Mouse (Mus musculus): Measurements from ENCODE around the gene Tfe3.
"Not testable (repeated sequence)": the region's sequence is repeated elsewhere in the genome, so short reads cannot be mapped to it uniquely, and the experiment has no call there.

Tfe3 gene

GRCm38 (mm10) chrX:7753627-7754026 is 8.7 kb upstream of the Tfe3 start:
- DNase-seq (ENCODE audit: low spot score): not testable (repeated sequence)

DNA sequence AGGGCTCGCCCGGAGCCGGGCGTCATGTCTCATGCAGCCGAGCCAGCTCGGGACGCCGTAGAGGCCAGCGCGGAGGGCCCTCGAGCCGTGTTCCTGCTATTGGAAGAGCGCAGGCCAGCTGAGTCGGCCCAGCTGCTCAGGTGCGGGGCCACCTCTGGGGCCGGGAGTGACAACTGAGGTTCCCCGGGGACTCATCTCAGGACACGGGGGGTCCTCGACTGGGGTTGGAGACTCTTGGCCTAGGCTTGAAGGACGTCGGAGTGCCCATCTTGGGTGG is 499 bp downstream of the Tfe3 start:
- no peak for DNase-seq (ENCODE audit: low spot score)

DNA sequence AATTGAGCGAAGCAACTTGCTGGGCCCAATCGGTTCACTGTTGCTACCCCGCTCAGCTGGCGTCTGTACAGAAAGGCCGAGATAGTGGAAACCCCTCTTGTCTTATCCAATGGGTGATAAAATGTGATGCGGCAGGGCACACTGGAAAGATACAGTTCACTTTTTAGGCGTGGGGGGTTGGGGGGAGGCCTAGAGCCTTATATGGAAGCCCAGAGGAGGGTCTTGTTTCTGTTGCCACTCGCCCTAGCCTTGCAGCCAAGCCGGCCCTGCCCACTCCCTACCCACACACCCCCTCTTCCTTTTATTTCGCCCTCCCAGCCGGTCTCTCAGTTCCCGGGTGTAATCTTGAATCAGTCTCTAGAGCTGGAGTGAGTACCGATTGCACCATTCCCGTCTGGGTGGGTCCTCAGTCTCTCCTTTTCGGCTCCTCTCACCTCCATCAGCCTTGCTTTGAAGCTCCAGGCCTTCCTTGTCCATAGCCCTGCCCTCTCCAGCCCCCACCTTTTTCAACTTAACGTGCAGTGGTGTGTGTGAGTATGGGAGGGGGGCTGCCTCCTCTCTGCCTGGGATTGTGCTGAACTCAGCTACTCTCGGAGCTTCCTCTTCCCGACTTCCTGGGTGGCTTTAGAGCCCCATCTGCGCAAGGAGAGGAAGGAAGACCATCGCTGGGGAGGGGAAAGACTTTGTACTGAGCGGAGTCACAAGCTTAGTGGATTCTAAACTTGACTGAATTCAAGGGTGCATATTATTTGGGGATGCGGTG is 1.5 kb downstream of the Tfe3 start:
- peak; percentile 15 for DNase-seq (ENCODE audit: low spot score)

DNA sequence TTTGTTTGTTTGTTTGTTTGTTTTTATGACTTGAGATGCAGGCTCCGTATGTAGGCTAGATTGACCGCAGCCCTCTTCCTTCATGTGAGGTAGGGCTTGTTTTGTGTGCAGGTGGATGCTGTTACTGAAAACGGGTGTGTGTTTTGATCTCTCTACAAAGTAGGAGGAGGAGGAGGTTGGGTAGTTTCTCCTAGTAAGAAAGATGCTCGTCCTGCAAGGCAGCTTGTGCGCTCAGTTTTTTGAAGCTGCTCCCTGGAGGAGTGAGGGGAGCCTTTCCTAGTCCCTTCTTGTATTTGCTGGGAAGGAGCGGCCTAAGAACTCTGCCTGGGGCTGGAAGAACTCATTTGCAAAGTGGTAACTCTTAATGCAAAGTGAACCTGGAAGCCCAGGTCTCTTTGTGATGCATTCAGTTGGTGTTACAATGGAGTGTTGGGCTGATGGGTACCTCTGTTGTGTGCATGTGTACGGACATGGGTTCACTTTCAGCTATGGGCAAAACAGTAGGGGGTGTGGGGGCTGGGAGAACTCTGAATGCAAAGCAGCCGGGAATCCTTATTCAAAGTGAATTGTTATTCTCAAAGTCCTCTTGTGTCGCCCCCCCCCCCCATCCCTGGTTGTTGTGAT is 2.4 kb downstream of the Tfe3 start:
- DNase-seq (ENCODE audit: low spot score): no peak

DNA sequence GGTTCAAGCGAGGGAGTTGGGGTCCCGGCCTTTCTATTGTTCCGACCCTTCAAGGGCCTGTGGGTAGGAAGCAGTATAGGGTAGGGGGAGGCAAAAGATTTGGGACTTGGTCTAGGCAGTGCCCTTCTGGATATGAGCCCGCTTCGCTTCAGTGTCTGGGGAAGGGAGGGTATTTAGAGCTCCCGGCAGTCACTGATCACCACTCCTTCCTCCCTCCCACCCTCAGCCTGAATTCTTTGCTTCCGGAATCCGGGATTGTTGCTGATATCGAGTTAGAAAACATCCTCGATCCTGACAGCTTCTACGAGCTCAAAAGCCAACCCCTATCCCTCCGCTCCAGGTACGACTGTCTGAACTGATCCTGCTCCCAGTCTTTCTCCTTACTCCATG is 2.9 kb downstream of the Tfe3 start:
- DNase-seq (ENCODE audit: low spot score): no peak

GRCm38 (mm10) chrX:7765764-7766163 is 3.4 kb downstream of the Tfe3 start:
- peak; percentile 46 for DNase-seq (ENCODE audit: low spot score)

GRCm38 (mm10) chrX:7769302-7770017 is 7.1 kb downstream of the Tfe3 start:
- no peak for DNase-seq (ENCODE audit: low spot score)

DNA sequence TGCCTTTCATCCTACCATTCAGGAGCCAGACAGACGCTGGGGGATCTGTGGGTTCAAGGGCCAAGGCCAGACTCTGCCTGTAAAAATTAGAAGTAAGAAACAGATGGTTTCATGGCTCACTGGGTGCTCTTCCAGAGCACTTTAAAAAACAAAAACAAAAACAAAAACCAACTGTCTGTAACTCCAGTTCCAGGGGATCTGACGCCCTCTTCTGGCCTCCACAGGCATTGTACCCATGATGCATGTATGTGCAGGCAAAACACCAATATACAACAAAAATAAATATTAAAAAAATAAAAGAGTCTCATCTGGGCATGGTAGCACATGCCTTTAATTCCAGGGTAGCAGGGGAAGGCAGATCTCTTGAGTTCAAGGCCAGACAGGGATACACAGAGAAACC is 10.4 kb downstream of the Tfe3 start:
- no peak for DNase-seq (ENCODE audit: low spot score)

GRCm38 (mm10) chrX:7775501-7776205 is 13.3 kb downstream of the Tfe3 start:
- DNase-seq (ENCODE audit: low spot score): no peak

DNA sequence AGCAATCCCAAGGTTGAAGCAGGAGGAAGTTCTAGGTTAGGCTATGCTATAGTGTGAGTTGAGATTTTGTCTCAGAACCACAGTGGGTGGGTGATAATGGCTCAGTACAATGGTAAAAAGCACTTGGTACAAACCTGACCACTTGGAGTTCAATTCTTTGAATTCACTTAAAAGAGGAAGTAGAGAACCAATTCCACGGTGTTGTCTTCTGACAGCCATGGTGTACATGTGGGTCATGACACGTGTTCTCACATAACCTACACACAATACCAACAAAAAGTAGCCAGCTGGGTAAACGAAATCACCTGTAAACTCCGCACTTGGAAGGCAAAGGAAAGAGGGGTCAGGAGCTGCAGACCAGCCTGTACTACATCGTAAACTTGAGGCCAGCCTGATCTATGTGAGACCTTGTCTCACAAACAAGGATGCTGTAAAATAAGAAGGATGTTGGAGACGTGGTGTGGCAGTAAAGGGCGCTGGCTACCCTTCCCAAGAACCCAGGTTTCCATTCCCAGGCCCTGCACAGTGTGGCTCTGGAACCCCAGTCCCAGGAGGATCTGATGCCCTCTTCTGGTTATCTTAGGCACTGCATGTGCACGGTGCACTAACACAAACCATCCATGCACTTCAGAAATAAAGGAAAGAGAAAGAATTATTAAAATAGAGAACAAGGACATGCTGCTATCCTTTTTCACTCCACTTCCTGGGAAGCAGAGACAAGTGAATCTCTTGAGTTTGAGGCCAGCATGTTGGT is 14.1 kb downstream of the Tfe3 start:
- DNase-seq (ENCODE audit: low spot score): peak; percentile 38

GRCm38 (mm10) chrX:7778450-7779244 is 16.3 kb downstream of the Tfe3 start:
- no peak for DNase-seq (ENCODE audit: low spot score)

- no peak for DNase-seq (ENCODE audit: low spot score)
Measured at GRCm38 (mm10) chrX:7779294-7779693, 16.9 kb downstream of the Tfe3 start.

DNA sequence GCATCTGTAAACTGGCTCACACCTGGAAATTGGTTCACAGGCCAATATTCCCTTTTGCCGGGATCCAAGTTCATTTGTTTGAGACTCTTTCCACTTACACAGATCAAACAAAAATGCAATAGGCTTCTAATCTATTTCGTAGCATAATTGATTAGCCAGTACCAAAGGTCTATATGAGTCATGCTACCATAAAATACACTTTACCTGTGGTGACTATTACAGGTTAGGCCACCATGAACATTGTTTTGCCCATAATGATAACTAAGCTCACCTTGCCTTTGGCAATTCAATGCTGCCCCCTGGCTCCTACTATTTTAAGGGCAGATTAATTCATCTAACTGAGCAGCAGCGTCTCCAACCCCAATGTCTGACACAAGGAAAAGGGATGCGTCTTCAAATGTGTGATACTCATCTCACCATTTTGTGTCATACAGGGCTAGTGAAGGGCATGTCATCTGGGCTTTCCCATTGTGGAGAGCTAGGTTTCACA is 20.3 kb downstream of the Tfe3 start:
- no peak for DNase-seq (ENCODE audit: low spot score)

- peak; percentile 56 for DNase-seq (ENCODE audit: low spot score)
Measured at GRCm38 (mm10) chrX:7789542-7790136, 27.3 kb downstream of the Tfe3 start, which contains the start of gene Gripap1. Gene Gripap1 (plus strand): TSS chrX:7789765.

DNA sequence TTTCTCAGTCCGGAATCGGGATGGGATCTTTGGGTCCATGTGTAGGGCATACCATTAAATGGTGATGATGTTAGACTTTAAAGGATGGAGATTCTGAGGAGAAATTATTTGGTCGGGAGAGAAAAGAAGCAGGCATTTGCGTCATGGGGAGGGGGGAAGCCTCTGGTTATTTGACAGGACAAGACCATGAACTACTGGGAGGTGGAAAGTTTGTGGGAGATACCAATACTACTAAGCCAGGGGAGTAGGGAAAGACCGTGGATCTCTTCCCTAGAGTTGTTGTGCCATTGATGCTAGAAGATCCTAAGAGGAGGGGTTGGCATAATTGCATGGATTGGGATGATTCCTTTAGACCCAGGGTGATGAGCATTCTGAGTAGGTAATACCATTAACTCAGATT is 27.9 kb downstream of the Tfe3 start:
- DNase-seq (ENCODE audit: low spot score): no peak

- no peak for DNase-seq (ENCODE audit: low spot score)
Measured at GRCm38 (mm10) chrX:7793361-7793760, 31.0 kb downstream of the Tfe3 start.

DNA sequence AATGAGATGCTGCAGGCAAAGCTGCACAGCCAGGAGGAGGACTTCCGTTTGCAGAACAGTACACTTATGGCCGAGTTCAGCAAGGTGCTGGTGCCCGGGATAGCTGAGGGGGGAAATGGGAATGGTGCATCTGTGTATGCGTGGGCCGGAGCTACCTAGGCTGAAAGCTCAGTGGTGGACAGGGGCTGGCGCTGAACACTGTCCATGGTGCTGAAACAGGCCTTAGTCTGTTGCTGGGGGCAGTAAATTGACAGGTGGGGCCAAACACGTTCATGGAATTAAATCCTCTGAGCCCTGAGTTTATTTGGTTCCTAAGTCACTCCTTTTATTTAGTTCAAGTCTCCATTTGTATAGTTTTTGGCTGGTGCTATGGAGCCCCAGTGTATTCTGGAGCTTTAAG is 32.7 kb downstream of the Tfe3 start:
- DNase-seq (ENCODE audit: low spot score): no peak

GRCm38 (mm10) chrX:7797327-7797726 is 35.0 kb downstream of the Tfe3 start:
- no peak for DNase-seq (ENCODE audit: low spot score)

DNA sequence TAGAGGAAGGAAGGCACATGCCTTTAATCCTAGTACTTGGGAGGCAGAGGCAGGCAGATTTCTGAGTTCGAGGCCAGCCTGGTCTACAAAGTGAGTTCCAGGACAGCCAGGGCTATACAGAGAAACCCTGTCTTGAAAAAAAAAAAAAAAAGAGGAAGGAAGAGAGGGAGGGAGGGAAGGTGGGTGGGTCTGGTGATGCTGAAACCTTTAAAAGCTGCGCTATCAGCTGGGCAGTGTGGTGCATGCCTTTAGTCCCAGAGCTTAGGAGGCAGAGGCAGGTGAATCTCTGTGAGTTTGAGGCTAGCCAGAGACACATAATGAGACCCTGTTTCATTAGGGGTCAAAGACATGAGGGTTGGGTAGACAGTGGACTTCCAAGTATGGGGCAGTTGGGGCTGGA is 39.8 kb downstream of the Tfe3 start:
- not testable (repeated sequence) for DNase-seq (ENCODE audit: low spot score)

DNA sequence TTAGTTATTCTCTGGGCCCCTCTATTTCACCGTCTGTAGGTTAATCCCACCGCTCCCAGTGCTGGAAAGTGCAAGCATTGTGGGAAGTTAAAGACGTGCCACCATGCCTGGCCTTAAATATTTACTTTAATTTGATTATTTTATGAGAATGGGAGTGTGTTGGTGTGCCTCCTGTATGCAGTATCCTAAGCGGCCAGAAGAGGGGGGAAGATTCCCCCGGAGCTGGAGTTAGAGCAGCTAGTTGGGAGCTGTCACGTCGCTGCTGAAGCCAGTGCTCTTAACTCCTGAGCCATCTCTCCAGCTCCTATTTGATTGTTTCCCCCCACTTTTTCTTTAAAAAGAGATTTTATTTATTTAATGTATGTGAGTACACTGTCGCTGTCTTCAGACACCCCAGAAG is 52.7 kb downstream of the Tfe3 start:
- not testable (repeated sequence) for DNase-seq (ENCODE audit: low spot score)

Measured in urinary bladder, postnatal 25 days (tissue).